Mouse (Mus musculus) embryonic facial prominence, embryonic 11.5 days (tissue): Measurements from ENCODE around the gene Wdr53. TPM values are rescaled to one million over a fixed set of nuclear protein-coding genes. Genes with fewer than 3 reads are reported as not detected.
"Not testable (repeated sequence)": the region's sequence is repeated elsewhere in the genome, so short reads cannot be mapped to it uniquely, and the experiment has no call there.

Experiments
- ATAC-seq: fragments of 200-750 bp; cut with Nextera tagmentation; replicated peaks from 2 replicates; pipeline ENCODE4 v1.8.0; 2017; ENCODE audit warnings: low read depth; ENCODE audit not compliant: insufficient number of reproducible peaks, low FRiP score, low TSS enrichment
- DNase-seq: peaks from one replicate; pipeline ENCODE4 v3.0.0-alpha.2; 2015; ENCODE audit warnings: low spot score
- H3K27ac ChIP-seq: fragments of 300-500 bp; sonication (generic); replicated peaks from 2 replicates; pipeline ENCODE4 v1.5.1; 2014; ENCODE audit warnings: mild to moderate bottlenecking, low read depth, low read length, control low read depth
- H3K27me3 ChIP-seq: fragments of 300-500 bp; sonication (generic); 2 replicates; pipeline ENCODE4 v1.6.1; 2014; ENCODE audit warnings: mild to moderate bottlenecking, low read length, moderate library complexity, mixed read lengths; ENCODE audit not compliant: control insufficient read depth, insufficient read depth
- H3K36me3 ChIP-seq: fragments of 300-500 bp; sonication (generic); replicated peaks from 2 replicates; pipeline ENCODE4 v1.6.1; 2014; ENCODE audit warnings: low read depth, mild to moderate bottlenecking, low read length, moderate library complexity, mixed read lengths; ENCODE audit not compliant: control insufficient read depth, insufficient read depth
- H3K4me1 ChIP-seq: fragments of 300-500 bp; sonication (generic); 2 replicates; pipeline ENCODE4 v1.6.1; 2014; ENCODE audit warnings: low read length, mixed read lengths; ENCODE audit not compliant: control insufficient read depth, insufficient read depth
- H3K4me2 ChIP-seq: fragments of 300-500 bp; sonication (generic); 2 replicates; pipeline ENCODE4 v1.6.1; 2014; ENCODE audit warnings: low read depth, mild to moderate bottlenecking, control low read depth, low read length, moderate library complexity
- H3K4me3 ChIP-seq: fragments of 300-500 bp; sonication (generic); 2 replicates; pipeline ENCODE4 v1.5.1; 2014; ENCODE audit warnings: low read depth, low read length, control low read depth
- H3K9ac ChIP-seq: fragments of 300-500 bp; sonication (generic); replicated peaks from 2 replicates; pipeline ENCODE4 v1.6.1; 2014; ENCODE audit warnings: mild to moderate bottlenecking, control low read depth, low read length
- H3K9me3 ChIP-seq: fragments of 300-500 bp; sonication (generic); replicated peaks from 2 replicates; pipeline ENCODE4 v1.6.1; 2016; ENCODE audit warnings: mild to moderate bottlenecking, low read length, inconsistent platforms, mixed read lengths; ENCODE audit not compliant: control insufficient read depth
- WGBS: fragments of 180-500 bp; shearing (Covaris S2); extraction: QIAGEN DNeasy Blood & Tissue Kit; methylation state at CpG from one replicate; pipeline ENCODE4 v1.1.7; 2014; 5-methylcytosine and 5-hydroxymethylcytosine counted together
- microRNA counts: library from miRNA; unstranded; fragments of <30 nt; microRNA quantifications from one replicate; lab custom pipeline; 2016
- microRNA-seq: library from miRNA; unstranded; fragments of <30 nt; microRNA quantifications from one replicate; pipeline ENCODE4, GENCODE M21; 2016; ENCODE audit warnings: borderline number of aligned reads
- polyA plus RNA-seq: library from polyadenylated mRNA; unstranded; fragments of >200 nt; fragmentation: Nextera tagmentation; extraction: Ambion mirVana; gene quantifications from 2 replicates; pipeline ENCODE4 v1.2.1, GENCODE M21; 2014

Wdr53 gene
- polyA plus RNA-seq, 1 experiment from 2014 or later: 21.2 TPM

DNA sequence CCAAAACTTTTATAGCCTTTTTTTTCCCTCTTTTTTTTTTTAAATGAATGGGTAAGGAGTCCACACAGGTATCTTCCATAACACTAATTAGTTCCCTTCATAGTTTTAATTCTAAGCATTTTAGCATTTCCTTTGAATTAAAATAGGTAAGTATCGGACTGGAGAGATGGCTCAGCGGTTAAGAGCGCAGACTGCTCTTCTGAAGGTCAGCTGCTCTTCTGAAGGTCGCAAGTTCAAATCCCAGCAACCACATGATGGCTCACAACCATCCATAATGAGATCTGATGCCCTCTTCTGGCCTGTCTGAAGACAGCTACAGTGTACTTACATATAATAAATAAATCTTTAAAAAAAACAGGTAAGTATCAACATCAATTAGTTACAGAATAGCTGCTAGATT, 52.6 kb downstream of the Wdr53 start:
- not testable (repeated sequence) for H3K4me3 ChIP-seq, H3K4me1 ChIP-seq, H3K4me2 ChIP-seq, H3K27me3 ChIP-seq, DNase-seq, H3K27ac ChIP-seq, ATAC-seq, H3K9me3 ChIP-seq, H3K36me3 ChIP-seq, H3K9ac ChIP-seq
- WGBS: 95% methylated on average over 4 of the region's 4 CpGs

DNA sequence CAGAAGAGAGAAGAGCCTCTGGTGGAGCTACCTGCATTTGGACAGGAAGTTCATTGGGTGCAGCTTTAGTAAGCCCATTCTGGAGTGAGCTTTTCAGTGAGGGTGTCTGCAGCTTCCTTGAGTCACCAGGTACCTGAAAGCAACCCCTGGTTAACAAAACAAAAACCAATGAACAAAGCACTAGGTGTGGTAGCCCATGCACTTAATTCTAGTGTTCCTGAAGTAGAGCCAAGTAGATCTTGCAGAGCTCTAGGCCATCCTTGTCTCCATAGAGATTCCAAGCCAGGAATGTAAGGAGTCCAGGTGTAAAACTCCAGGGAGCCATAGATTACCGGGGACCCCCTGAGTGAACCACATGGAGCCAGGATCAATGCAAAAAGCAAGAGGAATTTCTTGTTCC, 56.0 kb downstream of the Wdr53 start:
- Histone ChIP-seq H3K9ac (no peak overlapping the region), H3K4me2 (no peak overlapping the region), H3K36me3 (no peaks in the 10 kb centered on the region), H3K4me3 (no peak overlapping the region), H3K9me3 (no peaks in the 10 kb centered on the region), H3K27me3 (no peaks in the 10 kb centered on the region), H3K27ac (no peak overlapping the region), H3K4me1 (no peaks in the 10 kb centered on the region)
- DNase-seq (no peak), ATAC-seq (no peak)
- 47% methylated on average over 1 of the region's 1 CpGs for WGBS

DNA sequence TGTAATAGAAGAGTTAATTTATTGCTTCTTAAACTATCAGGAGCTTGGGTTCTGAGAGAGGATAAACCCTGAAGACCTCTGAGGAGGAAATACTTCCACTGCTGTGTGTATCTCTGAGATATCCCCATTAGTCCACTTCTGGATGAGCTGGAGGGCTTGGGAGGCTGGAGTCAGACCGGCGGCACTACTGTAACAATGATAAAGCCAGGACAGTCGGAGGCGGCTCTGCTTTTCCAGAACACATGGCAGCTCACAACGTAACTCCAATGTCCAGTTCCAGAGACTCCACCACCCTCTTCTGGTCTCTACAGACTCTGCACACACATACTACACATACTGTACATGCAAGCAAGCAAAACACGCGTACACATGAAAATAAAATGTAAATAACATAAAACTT, 56.9 kb downstream of the Wdr53 start:
- Histone ChIP-seq H3K27ac (no peak overlapping the region), H3K9me3 (no peaks in the 10 kb centered on the region), H3K4me2 (no peak overlapping the region), H3K4me3 (no peak overlapping the region), H3K9ac (no peak overlapping the region), H3K4me1 (no peaks in the 10 kb centered on the region), H3K27me3 (no peaks in the 10 kb centered on the region), H3K36me3 (no peaks in the 10 kb centered on the region)
- ATAC-seq (no peak), DNase-seq (no peak)
- WGBS: 95% methylated on average over 7 of the region's 7 CpGs

MicroRNAs within 50 kb of the gene (microRNA counts, 519-probe panel; counts per million panel counts)
- microRNA mmu-miR-1946a (lab: Ali Mortazavi, UCI): not detected

Small RNAs within 50 kb of the gene (microRNA-seq; reads per million reads assigned to microRNA genes)
- not detected for gene Mir1946a

Other genes starting within 250 kb of the Wdr53 start
- gene Senp5, start 243.9 kb upstream of the Wdr53 start, polyA plus RNA-seq: 10.0 and 10.9 TPM in 2 replicates
- gene Pak2, start 167.9 kb upstream of the Wdr53 start, polyA plus RNA-seq: 41.6 and 42.6 TPM in 2 replicates
- gene Pigx, start 147.5 kb upstream of the Wdr53 start, polyA plus RNA-seq: 168 TPM in 2 replicates
- 46.1 and 46.5 TPM in 2 replicates for gene Cep19, start 147.4 kb upstream of the Wdr53 start, polyA plus RNA-seq
- 9.5 and 10.3 TPM in 2 replicates for gene Nrros, start 81.6 kb upstream of the Wdr53 start, polyA plus RNA-seq
- not detected in 2 replicates for gene Bex6, start 67.4 kb upstream of the Wdr53 start, polyA plus RNA-seq
- gene Fbxo45, start 69 bp upstream of the Wdr53 start, polyA plus RNA-seq: 18.8 and 24.2 TPM in 2 replicates
- not detected in 2 replicates for gene Smco1, start 24.2 kb downstream of the Wdr53 start, polyA plus RNA-seq
- 25.4 and 26.0 TPM in 2 replicates for gene Rnf168, start 30.2 kb downstream of the Wdr53 start, polyA plus RNA-seq
- 25.1 and 30.6 TPM in 2 replicates for gene Ubxn7, start 85.0 kb downstream of the Wdr53 start, polyA plus RNA-seq
- 0.22 TPM in 1 of 2 replicates, not detected in the other for gene Tm4sf19, start 153.3 kb downstream of the Wdr53 start, polyA plus RNA-seq
- 31.9 and 32.3 TPM in 2 replicates for gene Tctex1d2, start 172.5 kb downstream of the Wdr53 start, polyA plus RNA-seq
- 33.4 and 36.7 TPM in 2 replicates for gene Pcyt1a, start 183.7 kb downstream of the Wdr53 start, polyA plus RNA-seq
- gene Slc51a, start 240.7 kb downstream of the Wdr53 start, polyA plus RNA-seq: 0.34 and 0.53 TPM in 2 replicates
- not detected in 2 replicates for gene Zdhhc19, start 249.0 kb downstream of the Wdr53 start, polyA plus RNA-seq